Mouse (Mus musculus) spleen, embryonic (tissue): ENCODE results near the gene Ropn1l.

ENCODE experiments used
- CTCF ChIA-PET: fragments of 350-600 bp; sonication (Branson Sonifier 250); formaldehyde crosslinking; loops from one replicate; lab custom pipeline; 2022; lab: Charles Lee

The Ropn1l gene

GRCm38 (mm10) chr15:31412933-31413332 lies 40.6 kb downstream of the Ropn1l start:
- CTCF ChIA-PET: no interaction called here

GRCm38 (mm10) chr15:31412436-31412835 lies 41.1 kb downstream of the Ropn1l start:
- CTCF ChIA-PET: no interaction called here

DNA sequence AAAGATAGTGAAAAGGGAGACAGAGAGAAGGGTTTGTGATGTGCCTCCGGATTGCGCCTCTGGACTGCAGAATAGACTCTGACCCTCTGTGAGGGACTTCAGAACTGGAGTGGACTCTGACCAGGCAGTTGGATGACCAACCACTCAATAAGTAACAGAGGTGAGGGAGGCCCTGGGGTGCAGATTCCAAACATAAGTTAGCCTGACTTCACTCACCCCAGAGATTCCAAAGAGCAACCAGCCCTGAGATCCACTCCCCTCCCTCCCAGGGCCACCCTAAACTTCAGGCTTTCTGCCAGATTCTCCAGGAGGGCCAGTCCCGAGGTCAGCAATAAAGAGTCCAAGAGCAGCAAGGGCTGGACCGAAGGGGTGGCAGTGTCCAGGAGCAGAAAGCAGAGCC lies 46.0 kb downstream of the Ropn1l start:
- CTCF ChIA-PET: interaction anchor here (1.1 kb wide), 1 partner anchor 11 kb away, joined by 6 read pairs; no protein-coding TSS in a partner anchor

- CTCF ChIA-PET: no interaction called here
These were observed 46.7 kb downstream of the Ropn1l start for GRCm38 (mm10) chr15:31406881-31407280.

- CTCF ChIA-PET: no interaction called here
These were observed 49.2 kb downstream of the Ropn1l start for GRCm38 (mm10) chr15:31404346-31404745.

GRCm38 (mm10) chr15:31402200-31402892 lies 51.2 kb downstream of the Ropn1l start:
- CTCF ChIA-PET: interaction anchor here (0.6 kb wide), 1 partner anchor 181 kb away, joined by 3 read pairs; no protein-coding TSS in a partner anchor

DNA sequence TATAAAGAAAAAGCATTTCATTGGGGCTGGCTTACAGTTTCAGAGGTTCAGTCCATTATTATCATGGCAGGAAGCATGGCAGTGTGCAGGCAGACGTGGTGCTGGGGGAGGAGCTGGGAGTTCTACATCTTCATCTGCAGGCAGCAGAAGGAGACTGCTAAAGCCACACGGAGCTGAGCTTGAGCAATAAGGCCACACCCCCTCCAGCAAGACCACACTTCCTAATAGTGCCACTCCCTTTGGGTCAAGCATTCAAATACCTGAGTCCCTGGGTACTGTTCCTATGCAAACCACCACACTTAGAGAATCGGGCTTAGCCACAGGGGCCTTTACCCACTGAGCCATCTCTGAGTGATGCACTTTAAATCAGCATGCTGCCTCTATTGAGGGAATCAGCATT lies 52.6 kb downstream of the Ropn1l start:
- CTCF ChIA-PET: interaction anchor here (0.6 kb wide), 1 partner anchor 853 kb away, joined by 4 read pairs; no protein-coding TSS in a partner anchor

DNA sequence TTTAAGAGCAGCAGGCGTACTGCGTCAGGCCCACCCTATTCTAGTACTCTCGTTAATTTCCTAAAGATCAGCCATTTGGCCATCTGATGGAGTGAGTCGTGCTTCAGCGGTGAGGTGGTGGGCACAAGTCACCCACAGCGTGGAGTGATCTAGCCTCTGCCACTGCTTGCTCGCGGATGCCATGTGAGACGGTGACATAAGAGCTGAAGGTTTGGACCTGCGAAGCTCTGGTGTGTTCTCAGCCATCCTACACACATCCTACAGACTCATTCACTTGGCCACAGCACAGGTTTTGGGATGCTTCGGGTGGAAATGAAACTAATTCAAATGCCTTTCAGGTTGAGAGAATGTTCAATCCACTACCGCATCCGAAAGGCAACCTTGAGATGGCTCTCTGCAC lies 54.8 kb downstream of the Ropn1l start:
- CTCF ChIA-PET: interaction anchor here (0.6 to 0.7 kb wide), 2 partner anchors 38 to 88 kb away, joined by 3 to 9 read pairs; no protein-coding TSS in a partner anchor

GRCm38 (mm10) chr15:31397379-31397778 lies 56.2 kb downstream of the Ropn1l start:
- CTCF ChIA-PET: no interaction called here

GRCm38 (mm10) chr15:31396755-31397154 lies 56.8 kb downstream of the Ropn1l start:
- CTCF ChIA-PET: no interaction called here

DNA sequence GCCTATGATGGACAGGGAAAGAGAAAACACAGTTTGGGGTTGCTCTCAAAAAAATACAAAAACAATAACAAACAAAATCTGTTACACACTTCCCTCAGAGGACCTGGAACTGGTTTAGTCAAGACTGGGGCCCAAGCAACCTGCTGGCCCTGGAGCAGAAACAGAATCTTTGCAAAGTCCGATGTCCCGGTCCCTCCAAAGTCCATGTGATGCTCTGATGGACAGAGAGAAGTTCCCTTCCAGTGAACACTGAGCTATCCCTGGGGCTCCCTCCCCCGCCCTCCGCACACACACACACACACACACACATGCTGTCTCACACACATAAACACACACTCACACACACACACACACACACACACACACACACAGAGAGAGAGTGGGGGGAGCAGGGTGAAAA lies 57.6 kb downstream of the Ropn1l start:
- CTCF ChIA-PET: no interaction called here

- CTCF ChIA-PET: no interaction called here
These were observed 60.1 kb downstream of the Ropn1l start for GRCm38 (mm10) chr15:31393402-31393801.

GRCm38 (mm10) chr15:31392705-31393104 lies 60.8 kb downstream of the Ropn1l start:
- CTCF ChIA-PET: no interaction called here

- CTCF ChIA-PET: no interaction called here
These were observed 61.4 kb downstream of the Ropn1l start for GRCm38 (mm10) chr15:31392135-31392534.
